Mouse (Mus musculus): ENCODE results near the gene Greb1.

The Greb1 gene

DNA sequence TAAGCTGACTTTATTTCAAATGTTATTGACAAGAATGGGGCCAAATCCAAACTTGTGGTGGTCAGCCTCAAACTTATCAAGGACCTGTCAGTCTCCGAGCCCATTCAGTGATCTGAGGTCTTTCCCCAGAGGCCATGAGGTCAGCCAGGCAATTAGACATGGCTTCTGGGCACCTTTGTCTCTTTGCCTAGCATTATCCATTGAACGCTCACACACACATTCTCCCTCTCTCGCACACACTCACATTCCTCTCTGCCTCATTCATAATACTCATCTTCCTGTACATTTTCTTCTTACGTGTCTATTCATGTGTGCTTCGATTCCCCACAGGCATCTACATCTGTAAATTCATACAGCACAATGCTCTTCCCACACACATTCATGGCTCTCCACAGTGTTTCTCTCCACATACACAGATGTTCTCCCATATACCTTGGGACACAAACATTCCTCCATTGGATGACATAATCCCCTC is 3.3 kb upstream of the Greb1 start:
- DNase-seq, result no peak

DNA sequence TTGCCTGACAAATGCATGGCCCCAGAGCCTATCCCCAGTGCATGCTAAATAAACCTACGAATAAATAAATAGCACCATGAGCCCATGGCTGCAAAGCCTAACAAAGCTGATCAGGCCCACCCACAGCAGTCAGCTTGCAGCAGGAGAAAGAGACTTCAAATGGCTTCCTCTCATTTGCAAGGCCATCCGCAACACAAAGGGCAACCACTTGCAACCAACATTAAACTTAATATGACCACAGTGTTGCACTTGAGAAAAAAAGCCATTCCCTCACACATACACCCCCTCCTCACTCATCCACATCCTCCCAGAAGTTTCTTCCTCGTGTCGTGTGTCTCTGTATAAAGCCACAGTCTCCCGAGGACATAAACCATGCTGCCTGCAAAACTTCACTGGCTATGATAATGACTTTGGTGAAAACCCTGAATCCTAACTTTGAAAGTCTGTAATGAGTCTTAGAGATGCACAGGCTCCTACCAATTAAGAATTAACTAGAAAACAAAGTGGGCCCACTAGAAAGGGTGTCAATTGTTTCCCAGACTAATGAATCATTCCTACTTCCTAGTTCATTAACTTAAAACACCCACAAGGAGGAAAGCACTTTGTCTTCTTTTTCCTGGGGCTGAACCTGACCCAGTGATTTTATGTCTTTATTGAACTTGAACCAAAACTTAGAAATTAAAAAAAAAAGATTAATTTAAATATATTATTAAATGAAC is 2.7 kb upstream of the Greb1 start:
- no peak for DNase-seq

DNA sequence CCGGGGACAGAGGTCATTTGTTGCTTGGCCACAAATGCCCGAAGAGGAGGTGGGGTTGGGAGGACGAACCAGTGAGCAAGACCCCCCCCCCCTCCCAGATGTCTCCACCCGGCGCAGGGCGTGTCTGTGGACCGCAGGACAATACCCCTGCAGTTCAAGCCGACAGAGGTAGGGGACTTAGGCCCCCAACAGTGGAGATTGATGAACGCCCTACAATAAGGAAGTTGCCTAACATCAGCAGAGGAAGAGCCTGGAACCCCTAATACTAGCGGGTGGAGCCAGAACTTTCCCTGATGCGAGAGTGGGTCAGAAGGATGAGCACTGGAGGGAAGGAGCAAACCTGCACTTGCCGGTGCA is 251 bp upstream of the Greb1 start:
- no peak for DNase-seq

- no peak for DNase-seq
Observed at GRCm38 (mm10) chr12:16799928-16800258, 793 bp downstream of the Greb1 start.

DNA sequence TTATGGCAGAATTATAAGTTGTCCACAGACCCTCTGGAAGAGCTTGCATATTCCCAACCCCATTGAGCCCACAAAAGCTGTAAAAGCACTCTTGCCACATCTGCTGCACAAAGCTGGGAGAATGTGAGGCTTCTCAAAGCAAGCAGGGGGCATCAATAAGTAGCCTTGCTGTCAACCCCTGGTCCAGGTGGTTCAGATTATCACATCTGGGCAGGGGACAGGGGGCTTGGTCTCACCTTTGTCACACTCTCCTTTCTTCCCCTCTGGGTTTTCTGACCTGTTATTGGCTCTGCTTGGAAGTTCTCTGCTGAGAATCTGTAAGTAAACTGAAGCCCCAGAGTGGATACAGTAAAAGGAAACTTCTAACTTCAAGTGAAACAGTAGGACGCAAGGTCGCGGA is 1.8 kb downstream of the Greb1 start:
- DNase-seq, result no peak

DNA sequence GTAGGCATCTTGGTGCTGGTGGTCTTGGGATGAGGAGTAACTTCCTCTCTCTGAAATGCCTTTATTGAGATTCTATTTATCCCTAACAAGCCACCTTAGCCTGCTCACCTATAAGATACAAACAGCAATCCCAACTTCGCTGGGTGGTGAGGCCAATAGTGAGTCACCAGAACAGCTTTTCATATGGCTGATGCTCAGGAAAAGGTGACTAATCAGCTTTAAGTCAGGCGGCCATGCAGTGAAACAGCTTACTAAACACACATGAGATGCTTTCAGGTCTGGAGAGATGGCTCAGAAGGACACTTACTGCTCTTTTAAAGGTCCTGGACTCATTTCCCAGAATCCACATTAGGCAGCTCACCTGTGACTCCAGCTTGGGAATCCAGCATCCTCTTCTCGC is 4.9 kb downstream of the Greb1 start:
- no peak for DNase-seq

GRCm38 (mm10) chr12:16793371-16793770 is 7.3 kb downstream of the Greb1 start:
- no peak for DNase-seq

- DNase-seq, result no peak
Observed at GRCm38 (mm10) chr12:16790456-16790855, 10.2 kb downstream of the Greb1 start.

- DNase-seq, result no peak
Observed at GRCm38 (mm10) chr12:16789756-16790155, 10.9 kb downstream of the Greb1 start.

- no peak for DNase-seq
Observed at GRCm38 (mm10) chr12:16789199-16789598, 11.5 kb downstream of the Greb1 start.

GRCm38 (mm10) chr12:16788600-16788999 is 12.1 kb downstream of the Greb1 start:
- DNase-seq, result no peak

GRCm38 (mm10) chr12:16781034-16781746 is 19.5 kb downstream of the Greb1 start:
- DNase-seq, result no peak

DNA sequence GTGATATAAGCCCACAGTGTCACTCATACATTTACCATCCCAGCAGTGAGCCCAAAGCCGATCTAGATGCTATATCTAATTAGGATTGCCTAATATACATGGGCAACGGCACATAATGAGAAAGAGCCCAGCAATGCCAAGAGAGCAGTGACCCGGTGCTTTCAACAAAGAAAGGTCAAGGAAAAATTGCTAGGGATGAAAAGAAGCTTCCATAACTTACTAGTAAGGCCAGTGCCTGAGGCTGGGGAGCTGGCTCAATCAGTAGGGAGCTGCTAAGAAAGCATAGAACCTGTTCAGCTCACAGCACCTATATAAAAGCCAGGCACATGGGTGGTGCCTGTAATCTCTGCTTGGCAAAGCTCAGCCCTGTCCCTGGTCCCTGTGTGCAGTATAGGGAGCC is 20.4 kb downstream of the Greb1 start:
- no peak for DNase-seq

DNA sequence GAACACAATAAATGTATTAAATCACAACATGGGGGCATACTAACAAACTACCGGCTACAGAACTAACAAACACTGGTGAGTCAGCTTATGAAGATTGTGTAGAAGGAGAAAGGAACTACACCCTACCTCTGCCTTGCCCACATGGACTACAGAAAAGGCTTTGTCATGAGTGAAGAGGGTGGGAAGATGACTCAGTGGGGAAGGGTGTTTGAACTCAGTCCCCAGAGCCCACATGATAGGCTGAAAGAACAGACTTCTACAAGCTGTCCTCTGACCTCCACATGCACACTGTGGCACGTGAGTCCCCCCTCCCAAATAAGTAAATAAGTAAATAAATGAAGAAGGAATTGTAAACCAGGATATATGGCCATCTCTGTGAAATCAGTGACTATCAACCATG is 21.5 kb downstream of the Greb1 start:
- DNase-seq, result no peak

GRCm38 (mm10) chr12:16778523-16778922 is 22.2 kb downstream of the Greb1 start:
- DNase-seq, result no peak

DNA sequence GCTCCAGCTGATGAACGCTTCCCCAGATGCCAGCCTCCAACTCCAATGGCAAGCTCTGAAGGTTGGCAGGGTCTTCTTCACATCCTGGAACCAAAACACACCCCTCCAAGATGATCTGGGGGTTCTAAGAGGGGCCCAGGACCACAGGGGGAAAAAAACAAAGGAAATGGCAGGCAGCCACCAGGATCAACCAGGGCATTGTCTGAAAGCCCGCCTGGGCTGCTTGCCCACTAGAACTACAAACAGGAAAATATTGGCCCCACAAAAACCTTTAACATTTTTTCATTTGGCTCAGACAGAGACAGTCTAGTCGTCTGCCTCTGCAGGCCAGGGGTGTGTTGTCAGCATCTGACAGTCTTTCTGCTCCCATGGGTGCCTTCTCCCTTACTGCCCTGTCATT is 25.3 kb downstream of the Greb1 start:
- DNase-seq, result no peak

DNA sequence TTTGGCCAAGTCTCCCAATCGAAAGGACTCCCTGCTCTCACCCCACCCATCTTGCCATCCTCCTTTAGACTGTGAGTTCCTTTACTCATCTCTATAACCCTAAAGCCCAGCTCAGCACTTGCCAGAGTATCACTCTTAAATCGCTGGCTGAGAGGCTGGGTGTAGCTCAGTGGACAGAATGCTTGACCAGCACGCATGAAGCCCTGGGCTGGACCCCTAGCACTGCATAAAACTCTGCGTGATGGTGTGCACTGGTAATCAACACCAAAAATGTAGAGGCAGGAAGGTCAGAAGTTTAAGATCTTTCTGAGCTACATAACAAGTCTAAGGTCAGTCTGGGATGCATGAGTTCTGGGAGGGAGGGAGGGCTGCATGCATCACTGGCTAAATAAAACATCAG is 26.1 kb downstream of the Greb1 start:
- DNase-seq, result no peak

- no peak for DNase-seq
Observed at GRCm38 (mm10) chr12:16769601-16770165, 31.0 kb downstream of the Greb1 start.

DNA sequence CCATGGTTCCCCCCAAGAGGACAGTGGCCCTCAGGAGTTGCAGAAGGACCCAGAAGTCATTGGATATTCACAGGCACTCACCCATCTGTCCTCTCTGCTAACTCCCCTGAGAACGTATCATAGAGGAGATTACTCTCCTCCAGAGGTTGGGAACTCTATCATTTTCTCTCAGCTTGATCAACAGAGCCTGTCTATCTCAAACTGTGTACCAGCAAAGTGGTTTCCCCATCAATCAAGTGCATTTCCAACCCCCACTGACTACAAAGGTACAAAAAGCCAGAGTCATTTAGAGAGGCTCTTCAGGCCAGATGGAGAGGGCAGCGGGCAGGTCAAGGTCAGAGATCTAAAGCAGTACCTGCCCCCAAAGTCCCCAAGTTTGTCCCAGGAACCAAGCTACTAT is 32.0 kb downstream of the Greb1 start:
- no peak for DNase-seq

- DNase-seq, result no peak
Observed at GRCm38 (mm10) chr12:16768251-16768650, 32.4 kb downstream of the Greb1 start.

DNA sequence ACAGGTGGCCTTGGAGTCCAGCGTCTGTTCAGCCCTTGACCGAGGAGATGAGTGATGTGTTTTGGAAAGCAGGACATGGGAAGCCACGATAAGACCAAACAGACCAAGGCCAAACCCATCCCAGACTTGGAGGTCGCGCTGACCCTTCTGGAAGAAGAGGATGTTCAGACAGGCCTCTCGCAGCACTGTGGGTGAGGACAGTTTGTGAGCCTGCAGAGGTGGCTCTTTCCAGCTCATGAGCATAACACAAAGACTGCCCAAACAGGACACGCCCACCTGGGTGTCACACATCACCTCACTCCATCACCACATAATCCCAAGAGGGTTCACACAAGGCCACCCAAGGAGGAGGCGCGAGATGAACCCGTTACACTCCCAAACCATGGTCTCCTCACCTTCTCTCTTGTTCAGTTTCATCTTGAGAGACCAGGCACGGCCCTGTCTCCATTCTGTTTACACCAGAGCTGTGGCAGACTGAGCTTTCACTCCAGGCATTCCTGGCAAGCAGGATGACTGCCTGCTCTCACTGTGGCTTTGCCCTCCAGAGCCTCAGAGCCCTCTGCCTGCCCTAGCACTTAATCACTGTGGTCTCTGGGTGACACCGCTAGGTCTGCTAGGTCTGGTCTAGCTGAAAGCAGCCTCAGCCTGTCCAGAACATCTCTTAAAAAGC is 35.8 kb downstream of the Greb1 start:
- DNase-seq, result no peak

DNA sequence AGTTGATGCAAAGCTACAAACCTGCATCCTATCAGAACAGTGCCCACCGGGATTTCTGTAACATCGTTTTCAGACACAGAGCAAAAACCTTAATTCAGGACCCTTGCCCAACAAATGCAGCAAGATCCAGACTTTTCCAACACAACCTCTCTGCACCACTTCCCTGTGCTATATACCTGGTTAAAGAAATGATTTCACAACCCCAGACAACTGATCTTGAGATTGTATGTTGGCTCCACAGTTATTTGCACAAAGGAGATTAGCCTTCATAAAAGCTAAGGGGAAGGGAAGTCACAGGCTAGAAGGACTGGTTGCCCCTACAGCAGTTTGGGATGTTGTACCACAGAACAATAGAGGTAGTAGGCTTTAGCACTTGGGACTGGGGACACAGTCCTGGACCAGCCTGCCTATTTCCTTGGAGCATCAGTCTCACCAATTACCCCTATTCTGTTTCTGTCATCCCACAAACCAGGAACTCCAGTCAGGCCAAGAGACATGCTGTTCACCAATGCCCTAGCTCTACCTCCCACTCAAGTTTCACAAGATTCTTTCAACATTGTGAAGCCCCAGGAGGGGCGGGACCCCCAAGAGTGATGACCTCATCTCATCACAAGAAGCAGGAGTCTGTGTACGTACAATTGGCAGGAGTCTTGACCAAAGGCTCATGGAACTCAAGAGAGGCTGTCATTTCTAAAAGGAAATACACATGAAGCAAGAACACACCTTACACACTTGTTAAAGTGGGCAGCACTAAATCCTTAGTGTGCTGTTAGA is 36.9 kb downstream of the Greb1 start:
- DNase-seq, result no peak

DNA sequence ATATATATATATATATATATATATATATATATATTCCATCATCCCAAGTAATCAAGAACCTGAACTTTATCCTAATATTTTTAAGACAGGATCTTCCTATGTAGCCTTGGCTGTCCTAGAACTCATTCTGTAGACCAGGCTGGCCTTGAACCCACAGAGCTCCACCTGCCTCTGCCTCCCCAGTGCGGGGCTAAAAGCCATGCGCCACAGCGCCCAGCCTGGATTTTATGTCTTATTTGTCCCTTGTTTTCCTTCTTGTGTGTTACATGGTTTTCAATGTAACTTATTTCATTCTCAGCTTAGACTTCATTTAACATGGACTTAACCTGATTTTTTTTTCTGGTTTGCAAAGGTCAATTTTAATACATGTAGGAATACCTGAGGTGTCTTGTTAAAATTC is 39.2 kb downstream of the Greb1 start:
- no peak for DNase-seq
